Mouse (Mus musculus) neural tube, embryonic 15.5 days (tissue): ENCODE results near the gene Ssc5d. TPM values are rescaled to one million over a fixed set of nuclear protein-coding genes. Genes with fewer than 3 reads are reported as not detected.

Experiments
- ATAC-seq: fragments of 200-750 bp; cut with Nextera tagmentation; 2 replicates; pipeline ENCODE4 v1.8.0; 2017; ENCODE audit warnings: mild to moderate bottlenecking, moderate TSS enrichment, moderate library complexity; ENCODE audit not compliant: low FRiP score
- H3K27ac ChIP-seq: fragments of 300-500 bp; sonication (generic); replicated peaks from 2 replicates; pipeline ENCODE4 v1.5.1; 2015; ENCODE audit warnings: mild to moderate bottlenecking, inconsistent platforms
- H3K27me3 ChIP-seq: fragments of 300-500 bp; sonication (generic); replicated peaks from 2 replicates; pipeline ENCODE4 v1.6.1; 2015; ENCODE audit warnings: inconsistent platforms
- H3K36me3 ChIP-seq: fragments of 300-500 bp; sonication (generic); 2 replicates; pipeline ENCODE4 v1.6.1; 2015; ENCODE audit warnings: inconsistent platforms
- H3K4me1 ChIP-seq: fragments of 300-500 bp; sonication (generic); 2 replicates; pipeline ENCODE4 v1.6.1; 2015; ENCODE audit warnings: inconsistent platforms
- H3K4me2 ChIP-seq: fragments of 300-500 bp; sonication (generic); 2 replicates; pipeline ENCODE4 v1.6.1; 2015; ENCODE audit warnings: inconsistent platforms, mild to moderate bottlenecking, moderate library complexity
- H3K4me3 ChIP-seq: fragments of 300-500 bp; sonication (generic); replicated peaks from 2 replicates; pipeline ENCODE4 v1.5.1; 2015; ENCODE audit warnings: mild to moderate bottlenecking, inconsistent platforms
- H3K9ac ChIP-seq: fragments of 300-500 bp; sonication (generic); replicated peaks from 2 replicates; pipeline ENCODE4 v1.6.1; 2015; ENCODE audit warnings: mild to moderate bottlenecking, inconsistent platforms
- H3K9me3 ChIP-seq: fragments of 300-500 bp; sonication (generic); replicated peaks from 2 replicates; pipeline ENCODE4 v1.6.1; 2016; ENCODE audit warnings: inconsistent platforms
- WGBS: fragments of 180-500 bp; shearing (Covaris S2); methylation state at CpG from one replicate; pipeline ENCODE4 v1.1.7; 2015; ENCODE audit warnings: mixed read lengths; 5-methylcytosine and 5-hydroxymethylcytosine counted together
- polyA plus RNA-seq: library from polyadenylated mRNA; unstranded; fragments of >200 nt; fragmentation: Nextera tagmentation; extraction: Ambion mirVana; gene quantifications from 2 replicates; pipeline ENCODE4 v1.2.1, GENCODE M21; 2015

The Ssc5d gene
- polyA plus RNA-seq, 1 experiment from 2014 or later: 1.00 TPM

GRCm38 (mm10) chr7:4902404-4902803 lies 23.2 kb upstream of the Ssc5d start:
- WGBS: 80% methylated on average over 9 of the region's 9 CpGs
- Histone ChIP-seq H3K4me3 (no peak overlapping the region), H3K4me2 (no peak overlapping the region), H3K9me3 (no peaks in the 10 kb centered on the region), H3K27ac (no peak overlapping the region), H3K9ac (no peak overlapping the region), H3K27me3 (no peaks in the 10 kb centered on the region), H3K4me1 (peaks cover 20% of the 10 kb centered on the region), H3K36me3 (no peaks in the 10 kb centered on the region)
- ATAC-seq: no peak

DNA sequence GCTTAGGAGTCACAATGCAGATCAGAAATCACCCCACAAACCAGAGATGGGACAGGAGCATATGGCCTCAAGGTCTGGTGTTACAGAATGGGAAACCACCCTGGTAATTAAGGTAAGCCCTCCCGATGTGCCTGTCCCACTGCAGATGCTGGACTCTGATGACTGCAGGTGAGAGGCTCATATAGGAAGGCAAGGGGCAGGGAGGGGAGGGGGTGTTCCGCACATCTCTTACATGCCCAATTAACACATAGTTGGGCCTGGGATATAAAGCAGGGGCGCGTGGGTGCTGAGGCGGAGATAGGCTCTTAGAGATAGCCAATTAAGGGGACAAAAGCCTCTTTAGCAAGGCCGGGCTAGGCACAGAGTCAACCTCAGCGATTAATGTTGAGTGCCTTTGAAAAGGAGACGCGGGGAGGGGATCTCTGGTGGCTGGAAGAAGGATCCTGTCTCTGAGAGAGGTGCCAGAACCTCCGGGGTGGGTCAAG lies 19.1 kb upstream of the Ssc5d start, which contains the start of gene Gm36210:
Gene Gm36210 (minus strand): TSS at position 51 of the 485 bp plus-strand sequence.
- ATAC-seq: no peak

GRCm38 (mm10) chr7:4911561-4911960 lies 14.0 kb upstream of the Ssc5d start:
- H3K4me2 ChIP-seq: peak overlapping the region; percentile 7; the same call in 1 of the 2 replicates
- ATAC-seq: no peak
- 46% methylated on average over 9 of the region's 9 CpGs for WGBS

More for the DNA sequence above, 19.1 kb upstream of the Ssc5d start, which contains the start of gene Gm36210:
- no peaks in the 10 kb centered on the region for H3K27me3 ChIP-seq
- no peaks in the 10 kb centered on the region for H3K9me3 ChIP-seq
- no peaks in the 10 kb centered on the region for H3K36me3 ChIP-seq
- no peaks in the 10 kb centered on the region for H3K4me1 ChIP-seq
- H3K27ac ChIP-seq: no peak within 1 kb of the TSS
- no peak within 1 kb of the TSS for H3K4me2 ChIP-seq
- WGBS: 29% methylated on average over 10 of the region's 10 CpGs
- no peak within 1 kb of the TSS for H3K9ac ChIP-seq
- H3K4me3 ChIP-seq: no peak within 1 kb of the TSS

DNA sequence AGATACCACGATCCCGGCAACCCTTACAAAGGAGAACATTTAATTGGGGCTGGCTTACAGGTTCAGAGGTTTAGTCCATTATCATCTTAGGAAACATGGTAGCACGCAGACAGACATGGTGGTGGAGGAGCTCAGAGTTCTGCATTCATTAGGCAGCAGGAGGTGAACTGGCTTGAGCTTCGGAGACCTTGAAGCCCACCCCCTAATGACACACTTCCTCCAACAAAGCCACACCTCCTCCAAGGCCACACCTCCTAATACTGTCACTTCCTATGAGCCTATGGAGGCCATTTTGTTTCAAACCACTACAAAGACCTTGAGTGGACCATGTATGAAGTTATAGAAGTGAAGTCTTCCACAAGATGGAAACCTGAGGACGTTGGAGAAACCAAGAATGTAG lies 13.3 kb upstream of the Ssc5d start:
- no peaks in the 10 kb centered on the region for H3K9me3 ChIP-seq
- H3K4me3 ChIP-seq: no peak overlapping the region; the same call in 1 of the 2 replicates
- H3K36me3 ChIP-seq: no peaks in the 10 kb centered on the region
- ATAC-seq: no peak
- peak overlapping the region; percentile 7; the same call in 1 of the 2 replicates for H3K4me2 ChIP-seq
- 61% methylated on average over 5 of the region's 5 CpGs for WGBS
- 0 out of 2 replicates have a peak overlapping the region, but pooled peaks have one; percentile 2 for H3K27ac ChIP-seq
- peaks cover 22% of the 10 kb centered on the region for H3K4me1 ChIP-seq
- H3K9ac ChIP-seq: no peak overlapping the region
- H3K27me3 ChIP-seq: no peaks in the 10 kb centered on the region

More at GRCm38 (mm10) chr7:4911561-4911960, 14.0 kb upstream of the Ssc5d start:
- H3K4me1 ChIP-seq: peaks cover 15% of the 10 kb centered on the region
- 0 out of 2 replicates have a peak overlapping the region, but pooled peaks have one; percentile 2 for H3K27ac ChIP-seq
- no peak overlapping the region for H3K4me3 ChIP-seq
- H3K9me3 ChIP-seq: no peaks in the 10 kb centered on the region
- no peak overlapping the region for H3K9ac ChIP-seq
- H3K36me3 ChIP-seq: no peaks in the 10 kb centered on the region
- H3K27me3 ChIP-seq: no peaks in the 10 kb centered on the region

DNA sequence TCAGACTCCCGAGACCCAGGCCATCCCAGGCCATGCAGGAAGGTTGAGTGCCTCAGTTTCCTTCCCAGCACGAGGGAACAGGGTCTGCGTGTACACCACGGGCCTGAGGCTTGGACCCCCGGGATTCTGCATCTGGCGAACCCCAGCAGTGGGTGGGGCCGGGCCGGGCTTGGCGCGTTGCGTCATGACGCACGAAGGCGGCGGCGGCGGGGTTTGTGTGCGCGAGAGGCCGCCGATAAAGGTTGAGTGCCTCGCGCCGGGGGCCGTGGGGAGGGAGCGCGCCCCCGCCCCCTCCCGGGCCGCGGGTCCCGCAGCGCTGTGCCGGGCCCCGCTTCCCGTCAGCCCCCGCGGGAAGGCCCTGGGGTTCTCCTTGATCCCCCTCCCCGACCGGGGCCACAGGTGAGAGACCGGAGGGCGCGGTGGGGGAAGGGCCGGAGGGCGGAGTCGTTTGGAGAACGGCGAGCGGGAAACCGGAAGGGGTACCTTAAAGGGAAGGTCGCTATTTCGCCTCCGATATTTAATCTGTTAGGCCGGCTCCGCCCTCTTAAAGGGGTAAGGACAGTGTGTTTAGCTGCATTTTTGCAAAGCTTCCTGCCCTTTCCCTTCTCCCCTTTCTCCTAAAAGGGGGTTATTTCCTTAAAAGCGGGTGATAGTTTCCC lies 10.4 kb upstream of the Ssc5d start, which contains the start of gene Zfp628:
Gene Zfp628 (plus strand): TSS at position 211 of the 659 bp plus-strand sequence.
- peak within 1 kb of the TSS; percentile 78 for H3K4me2 ChIP-seq
- peaks cover 27% of the 10 kb centered on the region for H3K4me1 ChIP-seq
- peaks cover 21% of the 10 kb centered on the region for H3K36me3 ChIP-seq
- no peaks in the 10 kb centered on the region for H3K9me3 ChIP-seq
- peak within 1 kb of the TSS; percentile 99 for H3K27ac ChIP-seq
- 1% methylated on average over 50 of the region's 56 CpGs for WGBS
- H3K4me3 ChIP-seq: peak within 1 kb of the TSS; percentile 72
- H3K27me3 ChIP-seq: no peaks in the 10 kb centered on the region
- peak within 1 kb of the TSS; percentile 85 for H3K9ac ChIP-seq
- peak; percentile 91 for ATAC-seq

DNA sequence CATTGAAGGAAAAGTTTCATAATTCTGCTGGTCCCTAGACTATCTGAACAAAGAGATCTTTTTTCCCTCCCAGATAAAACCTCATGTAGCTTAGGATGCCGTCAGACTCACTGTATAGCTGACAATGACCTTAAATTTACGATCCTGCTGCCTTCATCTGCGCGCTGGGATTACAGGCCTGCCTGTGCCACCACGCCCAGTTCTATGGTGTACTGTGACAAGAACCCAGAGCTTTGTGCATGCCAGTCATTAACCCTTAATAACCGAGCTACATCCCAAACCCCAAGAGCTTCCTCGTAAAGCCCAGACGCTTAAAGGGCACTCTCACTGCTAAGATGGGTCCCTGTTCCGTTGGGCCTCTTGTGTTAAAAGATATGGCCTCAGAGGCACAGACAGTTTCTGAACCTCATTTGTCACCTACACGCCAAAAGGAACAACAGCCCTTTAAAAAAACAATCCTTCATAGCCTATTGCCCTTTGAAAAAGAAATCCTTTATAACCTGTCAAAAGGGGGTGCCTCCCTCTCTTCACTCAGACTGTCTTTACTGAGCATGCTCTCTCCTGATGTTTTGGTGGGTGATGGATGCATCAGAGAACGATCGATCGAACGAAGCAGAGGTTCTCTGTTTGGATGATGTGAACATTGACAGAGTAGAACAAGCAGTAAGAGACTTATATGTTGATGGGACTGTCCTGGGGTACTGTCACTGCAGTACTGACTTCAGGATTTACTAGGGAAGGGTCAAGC lies 9.7 kb upstream of the Ssc5d start:
- ATAC-seq: peak; percentile 70
- H3K4me3 ChIP-seq: peak overlapping the region; percentile 72
- H3K9ac ChIP-seq: peak overlapping the region; percentile 85
- WGBS: 7% methylated on average over 14 of the region's 14 CpGs
- H3K27me3 ChIP-seq: no peaks in the 10 kb centered on the region
- peak overlapping the region; percentile 78 for H3K4me2 ChIP-seq
- H3K4me1 ChIP-seq: peaks cover 28% of the 10 kb centered on the region
- H3K9me3 ChIP-seq: no peaks in the 10 kb centered on the region
- H3K27ac ChIP-seq: peak overlapping the region; percentile 99
- H3K36me3 ChIP-seq: peaks cover 28% of the 10 kb centered on the region

- 85% methylated on average over 2 of the region's 2 CpGs for WGBS
- H3K4me2 ChIP-seq: no peak overlapping the region
- H3K4me1 ChIP-seq: peaks cover 44% of the 10 kb centered on the region
- ATAC-seq: no peak
- no peak overlapping the region for H3K4me3 ChIP-seq
- H3K27me3 ChIP-seq: no peaks in the 10 kb centered on the region
- H3K9me3 ChIP-seq: no peaks in the 10 kb centered on the region
- peak overlapping the region; percentile 99; the same call in 1 of the 2 replicates for H3K27ac ChIP-seq
- H3K9ac ChIP-seq: 0 out of 2 replicates have a peak overlapping the region, but pooled peaks have one; percentile 14
- H3K36me3 ChIP-seq: peaks cover 31% of the 10 kb centered on the region
Observed at GRCm38 (mm10) chr7:4917494-4917893, 8.1 kb upstream of the Ssc5d start.

DNA sequence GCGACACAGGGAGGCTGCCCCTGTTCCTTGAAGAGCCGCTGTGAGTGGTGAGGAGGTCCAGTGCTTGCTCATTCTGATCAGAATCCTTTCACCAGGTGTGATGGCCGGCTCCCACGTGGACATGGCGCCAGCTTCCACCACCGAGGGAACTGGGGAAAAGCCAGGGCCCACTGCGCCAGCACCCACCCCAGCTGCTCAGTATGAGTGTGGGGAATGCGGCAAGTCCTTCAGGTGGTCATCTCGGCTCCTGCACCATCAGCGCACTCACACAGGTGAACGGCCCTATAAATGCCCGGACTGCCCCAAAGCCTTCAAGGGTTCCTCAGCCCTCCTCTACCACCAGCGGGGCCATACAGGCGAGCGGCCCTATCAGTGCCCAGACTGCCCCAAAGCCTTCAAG lies 6.9 kb upstream of the Ssc5d start:
- Histone ChIP-seq H3K4me2 (no peak overlapping the region), H3K36me3 (peaks cover 31% of the 10 kb centered on the region), H3K4me3 (no peak overlapping the region), H3K27me3 (no peaks in the 10 kb centered on the region), H3K9me3 (no peaks in the 10 kb centered on the region), H3K9ac (no peak overlapping the region), H3K27ac (no peak overlapping the region), H3K4me1 (peaks cover 56% of the 10 kb centered on the region)
- ATAC-seq: no peak
- 93% methylated on average over 15 of the region's 15 CpGs for WGBS

- Histone ChIP-seq H3K36me3 (peaks cover 31% of the 10 kb centered on the region), H3K4me2 (no peak overlapping the region), H3K27me3 (no peaks in the 10 kb centered on the region), H3K4me1 (peaks cover 59% of the 10 kb centered on the region), H3K9me3 (no peaks in the 10 kb centered on the region), H3K9ac (no peak overlapping the region), H3K27ac (no peak overlapping the region), H3K4me3 (no peak overlapping the region)
- ATAC-seq: no peak
- 85% methylated on average over 21 of the region's 21 CpGs for WGBS
Observed at GRCm38 (mm10) chr7:4919096-4919495, 6.5 kb upstream of the Ssc5d start.

- no peak overlapping the region for H3K4me3 ChIP-seq
- 0 out of 2 replicates have a peak overlapping the region, but pooled peaks have one; percentile 33 for H3K27ac ChIP-seq
- H3K9me3 ChIP-seq: no peaks in the 10 kb centered on the region
- H3K27me3 ChIP-seq: no peaks in the 10 kb centered on the region
- H3K4me1 ChIP-seq: peaks cover 62% of the 10 kb centered on the region
- H3K4me2 ChIP-seq: no peak overlapping the region
- peaks cover 31% of the 10 kb centered on the region for H3K36me3 ChIP-seq
- 88% methylated on average over 21 of the region's 21 CpGs for WGBS
- no peak for ATAC-seq
- no peak overlapping the region for H3K9ac ChIP-seq
Observed at GRCm38 (mm10) chr7:4919971-4920370, 5.6 kb upstream of the Ssc5d start.

GRCm38 (mm10) chr7:4920496-4920895 lies 5.1 kb upstream of the Ssc5d start:
- Histone ChIP-seq H3K9me3 (no peaks in the 10 kb centered on the region), H3K4me3 (no peak overlapping the region), H3K27ac (peak overlapping the region; percentile 99; the same call in 1 of the 2 replicates), H3K4me1 (peaks cover 67% of the 10 kb centered on the region), H3K9ac (no peak overlapping the region), H3K4me2 (no peak overlapping the region), H3K36me3 (peaks cover 31% of the 10 kb centered on the region), H3K27me3 (no peaks in the 10 kb centered on the region)
- no peak for ATAC-seq
- 89% methylated on average over 19 of the region's 19 CpGs for WGBS
